Mouse (Mus musculus) cerebellum, adult 2 months (tissue): ENCODE data around the gene Vwa8.

ENCODE experiments used
- CTCF ChIP-seq: fragments of 200-500 bp; IDR thresholded peaks from 2 replicates; pipeline ENCODE4 v1.5.1; 2011; ENCODE audit warnings: low read depth, mild to moderate bottlenecking, control low read depth, low read length, moderate library complexity, borderline replicate concordance; ENCODE audit not compliant: insufficient read depth
- POLR2A ChIP-seq: fragments of 200-500 bp; IDR thresholded peaks from 2 replicates; pipeline ENCODE4 v1.6.1; 2011; ENCODE audit warnings: low read length, control low read depth, borderline replicate concordance; ENCODE audit not compliant: insufficient read depth

- TF ChIP-seq CTCF (no peak), POLR2A (no peak)
These were observed 376.6 kb downstream of the Vwa8 start for GRCm38 (mm10) chr14:79225458-79225857.
